Mouse (Mus musculus) olfactory bulb, adult 2 months (tissue): ENCODE data around the gene Ahcyl2.

Source experiments
- CTCF ChIP-seq: fragments of 200-500 bp; IDR thresholded peaks from 2 replicates; pipeline ENCODE4 v1.5.1; 2012; ENCODE audit warnings: low read depth, mild to moderate bottlenecking, low read length, moderate library complexity; ENCODE audit not compliant: insufficient read depth
- POLR2A ChIP-seq: fragments of 200-500 bp; IDR thresholded peaks from 2 replicates; pipeline ENCODE4 v1.6.1; 2012; ENCODE audit warnings: mild to moderate bottlenecking, low read depth, low read length, moderate library complexity; ENCODE audit not compliant: insufficient read depth

GRCm38 (mm10) chr6:29876782-29877181 is 109.0 kb downstream of the Ahcyl2 start:
- no peak for TF ChIP-seq CTCF
- no peak for TF ChIP-seq POLR2A
